Mouse (Mus musculus): ENCODE measurements around the gene Arhgef3. TPM values are rescaled to one million over a fixed set of nuclear protein-coding genes. Genes with fewer than 3 reads are reported as not detected.

The Arhgef3 gene
- total RNA-seq, 1 experiment: 7.6 TPM

GRCm38 (mm10) chr14:27299705-27300104, 185.0 kb downstream of the Arhgef3 start:
- H3K4me3 ChIP-seq (ENCODE audit: insufficient read depth in 1 of 2, low read depth in 1 of 2, low read length in 2 of 2, poor library complexity in 1 of 2, severe bottlenecking in 1 of 2): no peak overlapping the region
- TF ChIP-seq ZC3H11A (IDR thresholded peaks at IDR 0.05; ENCODE audit: borderline replicate concordance, low read depth, low read length) (no peak), HCFC1 (IDR thresholded peaks at IDR 0.05; ENCODE audit: borderline replicate concordance, insufficient read depth, low read length) (no peak), MAFK (IDR thresholded peaks at IDR 0.05; ENCODE audit: insufficient read depth, low read depth, low read length) (no peak), CHD2 (IDR thresholded peaks at IDR 0.05; ENCODE audit: low read depth, low read length) (no peak), ZNF384 (IDR thresholded peaks at IDR 0.05; ENCODE audit: low read depth, low read length) (no peak)
- peaks cover 0 to 2% of the 10 kb centered on the region in 2 experiments; a peak in 1 of 4 replicates for H3K4me1 ChIP-seq (ENCODE audit: control insufficient read depth in 2 of 2, insufficient read depth in 2 of 2, low read length in 2 of 2, poor library complexity in 1 of 2)
- H3K9ac ChIP-seq (ENCODE audit: insufficient read depth, low read depth, low read length, poor library complexity, severe bottlenecking): no peak overlapping the region
- H3K27ac ChIP-seq (ENCODE audit: insufficient read depth, low read depth, low read length, poor library complexity, severe bottlenecking): no peak overlapping the region
- in situ Hi-C loops (cut with MboI; ENCODE audit: low sequenced_read_pairs in 2 of 2, unreplicated experiment in 2 of 2): no loop called here
- H3K9me3 ChIP-seq (ENCODE audit: control insufficient read depth, insufficient read depth, low read depth, low read length): no peaks in the 10 kb centered on the region
- no peak for DNase-seq (ENCODE audit: low read depth, low spot score)
- H3K36me3 ChIP-seq (ENCODE audit: control insufficient read depth, insufficient read depth, low read length, poor library complexity, severe bottlenecking): no peaks in the 10 kb centered on the region

- Histone ChIP-seq H3K36me3 (ENCODE audit: control insufficient read depth, insufficient read depth, low read length, poor library complexity, severe bottlenecking) (no peaks in the 10 kb centered on the region), H3K27ac (ENCODE audit: insufficient read depth, low read depth, low read length, poor library complexity, severe bottlenecking) (no peak overlapping the region), H3K9me3 (ENCODE audit: control insufficient read depth, insufficient read depth, low read depth, low read length) (no peaks in the 10 kb centered on the region), H3K4me3 (ENCODE audit: insufficient read depth in 1 of 2, low read depth in 1 of 2, low read length in 2 of 2, poor library complexity in 1 of 2, severe bottlenecking in 1 of 2) (no peak overlapping the region), H3K9ac (ENCODE audit: insufficient read depth, low read depth, low read length, poor library complexity, severe bottlenecking) (no peak overlapping the region), H3K4me1 (ENCODE audit: control insufficient read depth in 2 of 2, insufficient read depth in 2 of 2, low read length in 2 of 2, poor library complexity in 1 of 2) (peaks cover 0 to 2% of the 10 kb centered on the region in 2 experiments; a peak in 1 of 4 replicates)
- in situ Hi-C loops (cut with MboI; ENCODE audit: low sequenced_read_pairs in 2 of 2, unreplicated experiment in 2 of 2): no loop called here
- no peak for DNase-seq (ENCODE audit: low read depth, low spot score)
- TF ChIP-seq ZC3H11A (IDR thresholded peaks at IDR 0.05; ENCODE audit: borderline replicate concordance, low read depth, low read length) (no peak), ZNF384 (IDR thresholded peaks at IDR 0.05; ENCODE audit: low read depth, low read length) (no peak)
Observed at GRCm38 (mm10) chr14:27301768-27302499, 187.2 kb downstream of the Arhgef3 start.

GRCm38 (mm10) chr14:27303294-27303693, 188.6 kb downstream of the Arhgef3 start:
- TF ChIP-seq ZC3H11A (IDR thresholded peaks at IDR 0.05; ENCODE audit: borderline replicate concordance, low read depth, low read length): no peak
- no peak for TF ChIP-seq HCFC1 (IDR thresholded peaks at IDR 0.05; ENCODE audit: borderline replicate concordance, insufficient read depth, low read length)
- no peak for TF ChIP-seq CHD2 (IDR thresholded peaks at IDR 0.05; ENCODE audit: low read depth, low read length)
- TF ChIP-seq MAFK (IDR thresholded peaks at IDR 0.05; ENCODE audit: insufficient read depth, low read depth, low read length): no peak
- no peak for TF ChIP-seq ZNF384 (IDR thresholded peaks at IDR 0.05; ENCODE audit: low read depth, low read length)
- in situ Hi-C loops (cut with MboI; ENCODE audit: low sequenced_read_pairs in 2 of 2, unreplicated experiment in 2 of 2): no loop called here
- no peak overlapping the region for H3K9ac ChIP-seq (ENCODE audit: insufficient read depth, low read depth, low read length, poor library complexity, severe bottlenecking)
- no peak overlapping the region for H3K27ac ChIP-seq (ENCODE audit: insufficient read depth, low read depth, low read length, poor library complexity, severe bottlenecking)
- H3K4me1 ChIP-seq (ENCODE audit: control insufficient read depth in 2 of 2, insufficient read depth in 2 of 2, low read length in 2 of 2, poor library complexity in 1 of 2): peaks cover 0 to 2% of the 10 kb centered on the region in 2 experiments; a peak in 1 of 4 replicates
- no peaks in the 10 kb centered on the region for H3K36me3 ChIP-seq (ENCODE audit: control insufficient read depth, insufficient read depth, low read length, poor library complexity, severe bottlenecking)
- no peak for DNase-seq (ENCODE audit: low read depth, low spot score)
- no peak overlapping the region for H3K4me3 ChIP-seq (ENCODE audit: insufficient read depth in 1 of 2, low read depth in 1 of 2, low read length in 2 of 2, poor library complexity in 1 of 2, severe bottlenecking in 1 of 2)
- no peaks in the 10 kb centered on the region for H3K9me3 ChIP-seq (ENCODE audit: control insufficient read depth, insufficient read depth, low read depth, low read length)

- H3K4me1 ChIP-seq (ENCODE audit: control insufficient read depth in 2 of 2, insufficient read depth in 2 of 2, low read length in 2 of 2, poor library complexity in 1 of 2): peaks cover 0 to 2% of the 10 kb centered on the region in 2 experiments; a peak in 1 of 4 replicates
- in situ Hi-C loops (cut with MboI; ENCODE audit: low sequenced_read_pairs in 2 of 2, unreplicated experiment in 2 of 2): no loop called here
Observed at GRCm38 (mm10) chr14:27304408-27304807, 189.7 kb downstream of the Arhgef3 start.

More at GRCm38 (mm10) chr14:27304408-27304807, 189.7 kb downstream of the Arhgef3 start:
- Histone ChIP-seq H3K27ac (ENCODE audit: insufficient read depth, low read depth, low read length, poor library complexity, severe bottlenecking) (no peak overlapping the region), H3K9me3 (ENCODE audit: control insufficient read depth, insufficient read depth, low read depth, low read length) (no peaks in the 10 kb centered on the region), H3K36me3 (ENCODE audit: control insufficient read depth, insufficient read depth, low read length, poor library complexity, severe bottlenecking) (no peaks in the 10 kb centered on the region), H3K4me3 (ENCODE audit: insufficient read depth in 1 of 2, low read depth in 1 of 2, low read length in 2 of 2, poor library complexity in 1 of 2, severe bottlenecking in 1 of 2) (no peak overlapping the region), H3K9ac (ENCODE audit: insufficient read depth, low read depth, low read length, poor library complexity, severe bottlenecking) (no peak overlapping the region)
- TF ChIP-seq ZC3H11A (IDR thresholded peaks at IDR 0.05; ENCODE audit: borderline replicate concordance, low read depth, low read length): no peak
- TF ChIP-seq CHD2 (IDR thresholded peaks at IDR 0.05; ENCODE audit: low read depth, low read length): no peak
- TF ChIP-seq ZNF384 (IDR thresholded peaks at IDR 0.05; ENCODE audit: low read depth, low read length): no peak
- TF ChIP-seq MAFK (IDR thresholded peaks at IDR 0.05; ENCODE audit: insufficient read depth, low read depth, low read length): no peak
- TF ChIP-seq HCFC1 (IDR thresholded peaks at IDR 0.05; ENCODE audit: borderline replicate concordance, insufficient read depth, low read length): no peak
- no peak for DNase-seq (ENCODE audit: low read depth, low spot score)

Measured in ES-E14 (cell line).